Mouse (Mus musculus) granulocyte monocyte progenitor cell, adult 5-6 weeks (primary cell): Measurements from ENCODE around the gene Abcg4. TPM values are rescaled to one million over a fixed set of nuclear protein-coding genes. Genes with fewer than 3 reads are reported as not detected.
"Not testable (repeated sequence)": the region's sequence is repeated elsewhere in the genome, so short reads cannot be mapped to it uniquely, and the experiment has no call there.

Source experiments
- ATAC-seq: replicated peaks from 2 replicates; pipeline ENCODE4 v1.8.0; 2016; ENCODE audit warnings: mild to moderate bottlenecking, moderate TSS enrichment, inconsistent platforms; ENCODE audit not compliant: poor library complexity, severe bottlenecking
- total RNA-seq, 2 experiments: library from RNA; stranded (forward) in 1 of 2; stranded (reverse) in 1 of 2; fragments of 200-712, 200-1000 nt in 1 of 2; fragments of >200 nt in 1 of 2; fragmentation: Nextera tagmentation in 1 of 2; gene quantifications; 2 replicates each; pipeline ENCODE4 v1.2.3; 2014 to 2017

Gene Abcg4
- total RNA-seq, 2 experiments from 2014 or later, result 0.21 TPM; not detected in 1

- peak; percentile 85 for ATAC-seq
Measured at GRCm38 (mm10) chr9:44319887-44320798, 31.7 kb upstream of the Abcg4 start, which contains the start of gene C2cd2l. Gene C2cd2l, minus strand, starts transcription at chr9:44320285.

- 0 out of 2 replicates have a peak, but pooled peaks have one; percentile 3 for ATAC-seq
Measured at GRCm38 (mm10) chr9:44319105-44319886, 30.9 kb upstream of the Abcg4 start.

- no peak for ATAC-seq
Measured at GRCm38 (mm10) chr9:44318826-44319095, 30.3 kb upstream of the Abcg4 start.

GRCm38 (mm10) chr9:44318076-44318825, 29.8 kb upstream of the Abcg4 start:
- ATAC-seq, result no peak

- ATAC-seq, result no peak
Measured at GRCm38 (mm10) chr9:44317452-44317851, 29.0 kb upstream of the Abcg4 start.

GRCm38 (mm10) chr9:44314910-44315309, 26.5 kb upstream of the Abcg4 start:
- ATAC-seq, result no peak

- no peak for ATAC-seq
Measured at GRCm38 (mm10) chr9:44314257-44314547, 25.8 kb upstream of the Abcg4 start.

GRCm38 (mm10) chr9:44313476-44314256, 25.3 kb upstream of the Abcg4 start:
- no peak for ATAC-seq

GRCm38 (mm10) chr9:44311136-44312134, 23.0 kb upstream of the Abcg4 start:
- 0 out of 2 replicates have a peak, but pooled peaks have one; percentile 23 for ATAC-seq

GRCm38 (mm10) chr9:44310750-44311135, 22.3 kb upstream of the Abcg4 start:
- no peak for ATAC-seq

- no peak for ATAC-seq
Measured at GRCm38 (mm10) chr9:44309756-44310155, 21.3 kb upstream of the Abcg4 start.

- no peak for ATAC-seq
Measured at GRCm38 (mm10) chr9:44307248-44307647, 18.8 kb upstream of the Abcg4 start.

- no peak for ATAC-seq
Measured at GRCm38 (mm10) chr9:44306532-44306931, 18.1 kb upstream of the Abcg4 start.

GRCm38 (mm10) chr9:44305466-44306079, 17.2 kb upstream of the Abcg4 start, which contains the start of gene Hinfp:
Gene Hinfp, minus strand, starts transcription at chr9:44305671.
- peak; percentile 98 for ATAC-seq

- ATAC-seq, result not testable (repeated sequence)
Measured at GRCm38 (mm10) chr9:44300001-44300400, 11.6 kb upstream of the Abcg4 start.

GRCm38 (mm10) chr9:44292490-44292889, 4.1 kb upstream of the Abcg4 start:
- ATAC-seq, result no peak

- no peak for ATAC-seq
Measured at GRCm38 (mm10) chr9:44288959-44289291, 510 bp upstream of the Abcg4 start.

- ATAC-seq, result peak; percentile 16
Measured at GRCm38 (mm10) chr9:44287401-44288075, 877 bp downstream of the Abcg4 start.
